Mouse (Mus musculus): ENCODE results near the gene Adcy2. TPM values are rescaled to one million over a fixed set of nuclear protein-coding genes. Genes with fewer than 3 reads are reported as not detected.

Adcy2 gene
- total and polyA plus RNA-seq, 3 experiments, result not detected

DNA sequence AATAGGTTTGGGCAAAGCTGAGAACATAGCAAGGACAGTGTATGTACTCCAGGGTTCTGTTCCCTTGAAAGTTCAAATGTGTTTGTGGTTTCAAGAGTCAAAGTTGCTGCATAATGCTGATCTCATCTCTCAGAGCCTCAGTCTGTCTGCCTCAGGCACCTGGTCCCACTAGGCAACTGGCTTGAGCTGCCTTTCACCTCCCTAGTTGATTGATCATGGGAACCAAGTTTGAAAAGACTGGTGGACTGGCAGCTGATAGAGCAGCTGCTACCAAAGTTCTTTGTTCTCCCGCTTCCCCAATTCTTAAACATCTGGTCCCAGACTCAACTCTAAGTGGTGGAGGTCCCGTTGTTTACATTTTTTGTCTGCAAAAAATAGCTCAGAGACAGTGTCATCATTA is 56.6 kb downstream of the Adcy2 start:
- no peaks in the 10 kb centered on the region for H3K79me2 ChIP-seq (ENCODE audit: control insufficient read depth, insufficient read depth, low read length, poor library complexity)
- no peak for TF ChIP-seq CHD2 (IDR thresholded peaks at IDR 0.05; ENCODE audit: low read length)
- TF ChIP-seq SIN3A (IDR thresholded peaks at IDR 0.05; ENCODE audit: low read length), result no peak
- no peak for TF ChIP-seq KAT2A (conservative IDR thresholded peaks at IDR 0.05; ENCODE audit: low read depth, low read length)
- TF ChIP-seq NELFE (IDR thresholded peaks at IDR 0.05; ENCODE audit: low read depth, low read length), result no peak
- TF ChIP-seq TCF12 (IDR thresholded peaks at IDR 0.05; ENCODE audit: low read depth, low read length), result no peak
- TF ChIP-seq MYB (IDR thresholded peaks at IDR 0.05; ENCODE audit: low read depth, low read length), result no peak
- no peak for TF ChIP-seq ZNF384 (IDR thresholded peaks at IDR 0.05; ENCODE audit: low read depth, low read length)
- no peak for TF ChIP-seq UBTF (IDR thresholded peaks at IDR 0.05; ENCODE audit: borderline replicate concordance, insufficient read depth, low read depth, low read length)
- no peak for TF ChIP-seq GATA1 (IDR thresholded peaks at IDR 0.05; ENCODE audit: low read depth, low read length)
- no peak for TF ChIP-seq ETS1 (IDR thresholded peaks at IDR 0.05; ENCODE audit: low read depth, low read length)
- no peaks in the 10 kb centered on the region for H3K9me3 ChIP-seq (replicated peaks; ENCODE audit: insufficient read depth, low read length)
- no peak for DNase-seq (ENCODE audit: low read depth, low spot score)
- H3K36me3 ChIP-seq (ENCODE audit: control insufficient read depth in 1 of 2, insufficient read depth in 2 of 2, low read length in 2 of 2), result no peaks in the 10 kb centered on the region
- no peak overlapping the region for H3K9ac ChIP-seq (ENCODE audit: control insufficient read depth, low read depth, low read length, poor library complexity, severe bottlenecking)
- H3K4me3 ChIP-seq (ENCODE audit: control insufficient read depth in 1 of 2, insufficient read depth in 1 of 2, low read depth in 2 of 2, low read length in 2 of 2), result no peak overlapping the region
- H3K27me3 ChIP-seq (ENCODE audit: control insufficient read depth in 1 of 2, insufficient read depth in 2 of 2, low read length in 2 of 2), result no peaks in the 10 kb centered on the region
- no peaks in the 10 kb centered on the region for H3K4me1 ChIP-seq (ENCODE audit: control insufficient read depth in 1 of 2, insufficient read depth in 2 of 2, low read length in 2 of 2)
- no peak overlapping the region for H3K27ac ChIP-seq (ENCODE audit: control insufficient read depth, low read depth, low read length)

DNA sequence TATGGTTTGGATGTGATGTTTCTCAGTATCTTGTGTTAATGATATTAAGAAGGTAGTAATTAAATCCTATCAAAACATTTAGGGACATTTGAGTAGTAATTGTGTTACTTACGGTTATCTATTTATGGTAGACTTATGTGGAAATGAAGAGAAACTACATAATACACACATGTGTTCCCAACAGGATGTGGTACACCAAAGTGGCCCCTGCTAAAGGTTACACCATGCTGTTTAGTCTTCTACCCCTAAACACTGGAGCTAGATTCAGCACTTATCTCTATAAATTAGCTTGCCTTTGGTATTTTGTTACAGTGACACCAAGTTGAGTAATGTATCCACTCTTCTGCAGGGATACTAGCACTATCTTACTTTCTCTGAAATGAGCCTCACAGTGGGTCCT is 57.9 kb downstream of the Adcy2 start:
- Histone ChIP-seq H3K79me2 (ENCODE audit: control insufficient read depth, insufficient read depth, low read length, poor library complexity) (no peaks in the 10 kb centered on the region), H3K9me3 (replicated peaks; ENCODE audit: insufficient read depth, low read length) (no peaks in the 10 kb centered on the region), H3K4me1 (ENCODE audit: control insufficient read depth in 1 of 2, insufficient read depth in 2 of 2, low read length in 2 of 2) (no peaks in the 10 kb centered on the region), H3K27me3 (ENCODE audit: control insufficient read depth in 1 of 2, insufficient read depth in 2 of 2, low read length in 2 of 2) (no peaks in the 10 kb centered on the region), H3K4me3 (ENCODE audit: control insufficient read depth in 1 of 2, insufficient read depth in 1 of 2, low read depth in 2 of 2, low read length in 2 of 2) (no peak overlapping the region), H3K9ac (ENCODE audit: control insufficient read depth, low read depth, low read length, poor library complexity, severe bottlenecking) (no peak overlapping the region), H3K27ac (ENCODE audit: control insufficient read depth, low read depth, low read length) (no peak overlapping the region), H3K36me3 (ENCODE audit: control insufficient read depth in 1 of 2, insufficient read depth in 2 of 2, low read length in 2 of 2) (no peaks in the 10 kb centered on the region)
- DNase-seq (ENCODE audit: low read depth, low spot score), result no peak
- no peak for TF ChIP-seq GATA1 (IDR thresholded peaks at IDR 0.05; ENCODE audit: low read depth, low read length)
- no peak for TF ChIP-seq HCFC1 (IDR thresholded peaks at IDR 0.05; ENCODE audit: low read depth, low read length)
- no peak for TF ChIP-seq USF1 (IDR thresholded peaks at IDR 0.05; ENCODE audit: low read depth, low read length)

DNA sequence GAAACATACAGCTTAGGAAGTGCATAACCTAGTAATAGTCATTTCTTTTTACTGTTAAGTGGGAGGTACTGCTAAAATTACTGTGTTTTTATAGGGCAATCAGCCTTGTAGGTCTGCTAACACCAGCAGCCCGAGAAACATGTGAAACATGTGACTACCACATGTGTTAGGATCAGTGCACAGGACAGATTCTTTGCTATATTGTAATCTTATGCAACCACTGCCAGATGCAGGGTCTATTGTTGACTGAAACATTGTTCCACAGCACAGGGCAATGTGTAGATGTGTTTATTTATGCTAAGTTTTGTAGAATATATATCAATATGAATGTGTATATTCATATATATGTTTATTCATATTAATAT is 67.1 kb downstream of the Adcy2 start:
- no peak overlapping the region for H3K9ac ChIP-seq (ENCODE audit: control insufficient read depth, low read depth, low read length, poor library complexity, severe bottlenecking)
- H3K9me3 ChIP-seq (replicated peaks; ENCODE audit: insufficient read depth, low read length), result no peaks in the 10 kb centered on the region
- no peaks in the 10 kb centered on the region for H3K4me1 ChIP-seq (ENCODE audit: control insufficient read depth in 1 of 2, insufficient read depth in 2 of 2, low read length in 2 of 2)
- H3K79me2 ChIP-seq (ENCODE audit: control insufficient read depth, insufficient read depth, low read length, poor library complexity), result no peaks in the 10 kb centered on the region
- no peak for TF ChIP-seq ETS1 (IDR thresholded peaks at IDR 0.05; ENCODE audit: low read depth, low read length)
- no peak for TF ChIP-seq POLR2AphosphoS2 (IDR thresholded peaks at IDR 0.05; ENCODE audit: low read length)
- no peak for TF ChIP-seq ZNF384 (IDR thresholded peaks at IDR 0.05; ENCODE audit: low read depth, low read length)
- TF ChIP-seq GATA1 (IDR thresholded peaks at IDR 0.05; ENCODE audit: low read depth, low read length), result no peak
- TF ChIP-seq MYB (IDR thresholded peaks at IDR 0.05; ENCODE audit: low read depth, low read length), result no peak
- TF ChIP-seq MEF2A (IDR thresholded peaks at IDR 0.05; ENCODE audit: extremely low read depth, insufficient replicate concordance, low read depth, low read length, poor library complexity, severe bottlenecking), result no peak
- no peak overlapping the region for H3K27ac ChIP-seq (ENCODE audit: control insufficient read depth, low read depth, low read length)
- DNase-seq (ENCODE audit: low read depth, low spot score), result no peak
- H3K27me3 ChIP-seq (ENCODE audit: control insufficient read depth in 1 of 2, insufficient read depth in 2 of 2, low read length in 2 of 2), result no peaks in the 10 kb centered on the region
- H3K36me3 ChIP-seq (ENCODE audit: control insufficient read depth in 1 of 2, insufficient read depth in 2 of 2, low read length in 2 of 2), result no peaks in the 10 kb centered on the region
- H3K4me3 ChIP-seq (ENCODE audit: control insufficient read depth in 1 of 2, insufficient read depth in 1 of 2, low read depth in 2 of 2, low read length in 2 of 2), result no peak overlapping the region

Data from MEL (cell line).